Mouse (Mus musculus) hindbrain, embryonic 11.5 days (tissue): ENCODE results near the gene Cdc42bpb. TPM values are rescaled to one million over a fixed set of nuclear protein-coding genes. Genes with fewer than 3 reads are reported as not detected.
A peak's percentile ranks its signal among the peaks of the same experiment; 100 is the strongest.

Experiments
- ATAC-seq: fragments of 200-750 bp; cut with Nextera tagmentation; 2 replicates; pipeline ENCODE4 v1.8.0; 2017; ENCODE audit warnings: mild to moderate bottlenecking, moderate TSS enrichment, moderate library complexity; ENCODE audit not compliant: low FRiP score
- DNase-seq: peaks from one replicate; pipeline ENCODE4 v3.0.0-alpha.2; 2015; ENCODE audit warnings: low spot score
- H3K27ac ChIP-seq: fragments of 300-500 bp; sonication (generic); 2 replicates; pipeline ENCODE4 v1.5.1; 2014; ENCODE audit warnings: mild to moderate bottlenecking, low read depth, low read length
- H3K27me3 ChIP-seq: fragments of 300-500 bp; sonication (generic); 2 replicates; pipeline ENCODE4 v1.6.1; 2014; ENCODE audit warnings: mild to moderate bottlenecking, low read length, moderate library complexity, mixed read lengths; ENCODE audit not compliant: control insufficient read depth, insufficient read depth
- H3K36me3 ChIP-seq: fragments of 300-500 bp; sonication (generic); 2 replicates; pipeline ENCODE4 v1.6.1; 2014; ENCODE audit warnings: mild to moderate bottlenecking, low read length, moderate library complexity, mixed read lengths; ENCODE audit not compliant: control insufficient read depth, insufficient read depth
- H3K4me1 ChIP-seq: fragments of 300-500 bp; sonication (generic); replicated peaks from 2 replicates; pipeline ENCODE4 v1.6.1; 2014; ENCODE audit warnings: low read length, mixed read lengths; ENCODE audit not compliant: control insufficient read depth, insufficient read depth
- H3K4me2 ChIP-seq: fragments of 300-500 bp; sonication (generic); replicated peaks from 2 replicates; pipeline ENCODE4 v1.6.1; 2014; ENCODE audit warnings: mild to moderate bottlenecking, low read depth, low read length
- H3K4me3 ChIP-seq: fragments of 300-500 bp; sonication (generic); 2 replicates; pipeline ENCODE4 v1.5.1; 2014; ENCODE audit warnings: low read depth, low read length
- H3K9ac ChIP-seq: fragments of 300-500 bp; sonication (generic); 2 replicates; pipeline ENCODE4 v1.6.1; 2014; ENCODE audit warnings: low read depth, low read length
- H3K9me3 ChIP-seq: fragments of 300-500 bp; sonication (generic); 2 replicates; pipeline ENCODE4 v1.6.1; 2016; ENCODE audit warnings: low read length; ENCODE audit not compliant: control insufficient read depth
- WGBS: fragments of 180-500 bp; shearing (Covaris S2); extraction: QIAGEN DNeasy Blood & Tissue Kit; methylation state at CpG from one replicate; pipeline ENCODE4 v1.1.7; 2014; 5-methylcytosine and 5-hydroxymethylcytosine counted together
- polyA plus RNA-seq: library from polyadenylated mRNA; unstranded; fragments of >200 nt; fragmentation: Nextera tagmentation; extraction: Ambion mirVana; gene quantifications from 2 replicates; pipeline ENCODE4 v1.2.1, GENCODE M21; 2014

Cdc42bpb gene
- polyA plus RNA-seq, 1 experiment from 2014 or later, result 31.9 TPM

GRCm38 (mm10) chr12:111361319-111362098 lies 16.0 kb downstream of the Cdc42bpb start:
- Histone ChIP-seq H3K4me1 (no peaks in the 10 kb centered on the region), H3K9me3 (no peaks in the 10 kb centered on the region), H3K4me3 (no peak overlapping the region), H3K9ac (no peak overlapping the region), H3K4me2 (no peak overlapping the region), H3K27me3 (no peaks in the 10 kb centered on the region), H3K36me3 (no peaks in the 10 kb centered on the region), H3K27ac (no peak overlapping the region)
- WGBS, result 81% methylated on average over 14 of the region's 14 CpGs
- ATAC-seq (no peak), DNase-seq (no peak)

GRCm38 (mm10) chr12:111360671-111361070 lies 16.8 kb downstream of the Cdc42bpb start:
- Histone ChIP-seq H3K4me2 (no peak overlapping the region), H3K4me3 (no peak overlapping the region), H3K9ac (no peak overlapping the region), H3K36me3 (no peaks in the 10 kb centered on the region), H3K27me3 (no peaks in the 10 kb centered on the region), H3K27ac (no peak overlapping the region), H3K9me3 (no peaks in the 10 kb centered on the region), H3K4me1 (0 out of 2 replicates have a peak, but pooled peaks cover 2% of the 10 kb centered on the region)
- ATAC-seq, result no peak
- DNase-seq, result no peak
- 90% methylated on average over 16 of the region's 16 CpGs for WGBS

GRCm38 (mm10) chr12:111356216-111356615 lies 21.3 kb downstream of the Cdc42bpb start:
- Histone ChIP-seq H3K4me2 (no peak overlapping the region), H3K9ac (no peak overlapping the region), H3K27ac (no peak overlapping the region), H3K4me3 (no peak overlapping the region), H3K36me3 (no peaks in the 10 kb centered on the region), H3K4me1 (peaks cover 7% of the 10 kb centered on the region; the same call in 1 of the 2 replicates), H3K27me3 (no peaks in the 10 kb centered on the region), H3K9me3 (no peaks in the 10 kb centered on the region)
- WGBS, result 94% methylated on average over 8 of the region's 8 CpGs
- DNase-seq, result no peak
- ATAC-seq, result no peak

- Histone ChIP-seq H3K36me3 (no peaks in the 10 kb centered on the region), H3K9ac (no peak overlapping the region), H3K27me3 (no peaks in the 10 kb centered on the region), H3K4me2 (no peak overlapping the region), H3K9me3 (no peaks in the 10 kb centered on the region), H3K4me3 (no peak overlapping the region), H3K27ac (no peak overlapping the region), H3K4me1 (peaks cover 7% of the 10 kb centered on the region; the same call in 1 of the 2 replicates)
- 90% methylated on average over 5 of the region's 5 CpGs for whole genome bisulfite sequencing
- ATAC-seq, result no peak
- no peak for DNase-seq
Observed at GRCm38 (mm10) chr12:111354142-111354541, 23.4 kb downstream of the Cdc42bpb start.

- Histone ChIP-seq H3K4me3 (no peak overlapping the region), H3K4me2 (no peak overlapping the region), H3K27ac (no peak overlapping the region; the same call in 1 of the 2 replicates), H3K9ac (no peak overlapping the region), H3K36me3 (no peaks in the 10 kb centered on the region), H3K27me3 (no peaks in the 10 kb centered on the region), H3K9me3 (no peaks in the 10 kb centered on the region), H3K4me1 (peaks cover 7% of the 10 kb centered on the region; the same call in 1 of the 2 replicates)
- ATAC-seq (peak; percentile 65), DNase-seq (no peak)
- WGBS, result 57% methylated on average over 15 of the region's 15 CpGs
Observed at GRCm38 (mm10) chr12:111353439-111353915, 24.0 kb downstream of the Cdc42bpb start.

- ATAC-seq, result no peak
- H3K27me3 ChIP-seq, result no peaks in the 10 kb centered on the region
- 92% methylated on average over 11 of the region's 11 CpGs for WGBS
Observed at GRCm38 (mm10) chr12:111353008-111353407, 24.5 kb downstream of the Cdc42bpb start.

GRCm38 (mm10) chr12:111352520-111352919 lies 25.0 kb downstream of the Cdc42bpb start:
- H3K27ac ChIP-seq, result no peak overlapping the region
- no peak overlapping the region for H3K4me2 ChIP-seq
- H3K36me3 ChIP-seq, result no peaks in the 10 kb centered on the region
- H3K9ac ChIP-seq, result no peak overlapping the region
- no peaks in the 10 kb centered on the region for H3K27me3 ChIP-seq
- ATAC-seq, result no peak
- WGBS, result 80% methylated on average over 10 of the region's 10 CpGs
- no peak for DNase-seq
- no peak overlapping the region for H3K4me3 ChIP-seq
- H3K4me1 ChIP-seq, result peaks cover 7% of the 10 kb centered on the region; the same call in 1 of the 2 replicates
- no peaks in the 10 kb centered on the region for H3K9me3 ChIP-seq

More at GRCm38 (mm10) chr12:111353008-111353407, 24.5 kb downstream of the Cdc42bpb start:
- no peak overlapping the region for H3K4me3 ChIP-seq
- H3K36me3 ChIP-seq, result no peaks in the 10 kb centered on the region
- DNase-seq, result no peak
- no peak overlapping the region for H3K27ac ChIP-seq
- peaks cover 7% of the 10 kb centered on the region; the same call in 1 of the 2 replicates for H3K4me1 ChIP-seq
- no peaks in the 10 kb centered on the region for H3K9me3 ChIP-seq
- H3K4me2 ChIP-seq, result no peak overlapping the region
- no peak overlapping the region for H3K9ac ChIP-seq

- Histone ChIP-seq H3K4me1 (peaks cover 7% of the 10 kb centered on the region; the same call in 1 of the 2 replicates), H3K9ac (no peak overlapping the region), H3K4me3 (no peak overlapping the region), H3K9me3 (no peaks in the 10 kb centered on the region), H3K4me2 (no peak overlapping the region), H3K36me3 (no peaks in the 10 kb centered on the region), H3K27ac (no peak overlapping the region), H3K27me3 (no peaks in the 10 kb centered on the region)
- whole genome bisulfite sequencing, result 89% methylated on average over 15 of the region's 15 CpGs
- no peak for DNase-seq
- no peak for ATAC-seq
Observed at GRCm38 (mm10) chr12:111349540-111350231, 27.8 kb downstream of the Cdc42bpb start.
